Mouse (Mus musculus) liver, adult 2 months (tissue): Measurements from ENCODE around the gene Rps6kb1. TPM values are rescaled to one million over a fixed set of nuclear protein-coding genes. Genes with fewer than 3 reads are reported as not detected.

Experiments used
- DNase-seq: peaks from one replicate; pipeline ENCODE4 v3.0.0-alpha.2; 2011; ENCODE audit warnings: low read depth, low spot score; ENCODE audit errors: extremely low read depth
- H3K27ac ChIP-seq: fragments of 200-500 bp; replicated peaks from 2 replicates; pipeline ENCODE4 v1.5.1; 2012; ENCODE audit warnings: low read depth, mild to moderate bottlenecking, control low read depth, inconsistent platforms, low read length; ENCODE audit not compliant: insufficient read depth
- H3K27me3 ChIP-seq: fragments of 200-500 bp; 2 replicates; pipeline ENCODE4 v1.6.1; 2012; ENCODE audit warnings: mild to moderate bottlenecking, moderate library complexity, low read length, inconsistent platforms; ENCODE audit not compliant: control insufficient read depth, insufficient read depth
- H3K36me3 ChIP-seq: fragments of 200-500 bp; 2 replicates; pipeline ENCODE4 v1.6.1; 2012; ENCODE audit warnings: low read length, inconsistent platforms; ENCODE audit not compliant: control insufficient read depth, insufficient read depth
- H3K4me1 ChIP-seq: fragments of 200-500 bp; 2 replicates; pipeline ENCODE4 v1.6.1; 2011; ENCODE audit warnings: low read length; ENCODE audit not compliant: control insufficient read depth, insufficient read depth
- H3K4me3 ChIP-seq: fragments of 200-500 bp; 2 replicates; pipeline ENCODE4 v1.5.1; 2011; ENCODE audit warnings: low read depth, mild to moderate bottlenecking, control low read depth, low read length, moderate library complexity; ENCODE audit not compliant: insufficient read depth
- H3K79me2 ChIP-seq: fragments of 200-500 bp; 2 replicates; pipeline ENCODE4 v1.6.1; 2012; ENCODE audit warnings: inconsistent platforms, mild to moderate bottlenecking, low read length, moderate library complexity; ENCODE audit not compliant: control insufficient read depth, insufficient read depth
- H3K9ac ChIP-seq: fragments of 200-500 bp; 2 replicates; pipeline ENCODE4 v1.6.1; 2012; ENCODE audit warnings: low read depth, mild to moderate bottlenecking, control low read depth, inconsistent platforms, low read length
- CTCF ChIP-seq: fragments of 200-500 bp; IDR thresholded peaks from 2 replicates; pipeline ENCODE4 v1.5.1; 2011; ENCODE audit warnings: low read depth, low read length, control low read depth
- POLR2A ChIP-seq: fragments of 200-500 bp; IDR thresholded peaks from 2 replicates; pipeline ENCODE4 v1.6.1; 2011; ENCODE audit warnings: low read length, control low read depth; ENCODE audit not compliant: insufficient read depth; ENCODE audit errors: extremely low read depth
- WGBS: fragments of 180-500 bp; shearing (Covaris S2); methylation state at CpG from one replicate; pipeline ENCODE4 v1.1.7; 2018; 5-methylcytosine and 5-hydroxymethylcytosine counted together
- polyA plus RNA-seq: library from polyadenylated mRNA; depleted of rRNA; stranded (reverse); fragments of >200 nt; gene quantifications from 2 replicates; pipeline ENCODE4 v1.2.3, GENCODE M21; 2012; rRNA removed
- total RNA-seq: library from RNA; depleted of rRNA; stranded (reverse); fragments of >200 nt; gene quantifications from 2 replicates; pipeline ENCODE4 v1.2.3, GENCODE M21; 2014; rRNA removed

The Rps6kb1 gene
- total RNA-seq (14.4 TPM in 2 replicates), polyA plus RNA-seq (6.2 and 6.3 TPM in 2 replicates)

GRCm38 (mm10) chr11:86544639-86545299 is at the start of gene Rps6kb1, which contains the start of gene Tubd1:
TSS of gene Rps6kb1 (minus strand) at chr11:86544805.
TSS of gene Tubd1 (plus strand) at chr11:86544991.
- Histone ChIP-seq H3K27ac (peak within 1 kb of the TSS; percentile 46), H3K36me3 (peaks cover 3% of the 10 kb centered on the region; the same call in 1 of the 2 replicates), H3K27me3 (no peaks in the 10 kb centered on the region), H3K4me3 (peak within 1 kb of the TSS; percentile 85), H3K4me1 (peaks cover 7% of the 10 kb centered on the region; the same call in 1 of the 2 replicates), H3K79me2 (peaks cover 17% of the 10 kb centered on the region), H3K9ac (peak within 1 kb of the TSS; percentile 83)
- no peak for TF ChIP-seq CTCF
- TF ChIP-seq POLR2A, result peak; percentile 94
- DNase-seq, result peak; percentile 98
- WGBS, result under 1% methylated on average over 43 of the region's 43 CpGs

- TF ChIP-seq POLR2A, result no peak
- H3K27me3 ChIP-seq, result no peaks in the 10 kb centered on the region
- no peaks in the 10 kb centered on the region for H3K79me2 ChIP-seq
- H3K4me3 ChIP-seq, result no peak overlapping the region
- H3K4me1 ChIP-seq, result peaks cover 13% of the 10 kb centered on the region
- no peak overlapping the region for H3K9ac ChIP-seq
- 91% methylated on average over 5 of the region's 5 CpGs for WGBS
- peaks cover 8% of the 10 kb centered on the region; the same call in 1 of the 2 replicates for H3K36me3 ChIP-seq
- no peak for DNase-seq
- H3K27ac ChIP-seq, result no peak overlapping the region
These were observed 48.8 kb upstream of the Rps6kb1 start for GRCm38 (mm10) chr11:86593443-86593842.

GRCm38 (mm10) chr11:86592993-86593392 is 48.4 kb upstream of the Rps6kb1 start:
- 76% methylated on average over 3 of the region's 3 CpGs for WGBS
- TF ChIP-seq CTCF (no peak), POLR2A (no peak)
- H3K36me3 ChIP-seq, result peaks cover 8% of the 10 kb centered on the region; the same call in 1 of the 2 replicates
- H3K4me1 ChIP-seq, result peaks cover 13% of the 10 kb centered on the region
- H3K4me3 ChIP-seq, result no peak overlapping the region
- no peaks in the 10 kb centered on the region for H3K79me2 ChIP-seq
- no peaks in the 10 kb centered on the region for H3K27me3 ChIP-seq
- H3K27ac ChIP-seq, result no peak overlapping the region
- no peak for DNase-seq
- no peak overlapping the region for H3K9ac ChIP-seq

- no peak for DNase-seq
- no peaks in the 10 kb centered on the region for H3K79me2 ChIP-seq
- H3K27me3 ChIP-seq, result no peaks in the 10 kb centered on the region
- H3K4me3 ChIP-seq, result no peak overlapping the region
- peaks cover 8% of the 10 kb centered on the region; the same call in 1 of the 2 replicates for H3K36me3 ChIP-seq
- H3K4me1 ChIP-seq, result peaks cover 16% of the 10 kb centered on the region
- H3K27ac ChIP-seq, result no peak overlapping the region
- WGBS, result 89% methylated on average over 2 of the region's 2 CpGs
- TF ChIP-seq CTCF (no peak), POLR2A (no peak)
- H3K9ac ChIP-seq, result no peak overlapping the region
These were observed 47.5 kb upstream of the Rps6kb1 start for GRCm38 (mm10) chr11:86591931-86592616.

GRCm38 (mm10) chr11:86591301-86591845 is 46.8 kb upstream of the Rps6kb1 start:
- DNase-seq, result no peak
- TF ChIP-seq CTCF (no peak), POLR2A (no peak)
- H3K79me2 ChIP-seq, result no peaks in the 10 kb centered on the region
- H3K9ac ChIP-seq, result no peak overlapping the region
- peaks cover 8% of the 10 kb centered on the region; the same call in 1 of the 2 replicates for H3K36me3 ChIP-seq
- H3K4me3 ChIP-seq, result no peak overlapping the region
- H3K27me3 ChIP-seq, result no peaks in the 10 kb centered on the region
- H3K4me1 ChIP-seq, result peaks cover 12% of the 10 kb centered on the region
- 81% methylated on average over 4 of the region's 4 CpGs for WGBS
- H3K27ac ChIP-seq, result no peak overlapping the region
